In genomic region chr11:117116350-117117303, GRCm38 (mm10) we compare ENCODE assay signal across 8 mouse cellular contexts. TPM values are rescaled to one million over a fixed set of nuclear protein-coding genes. Genes with fewer than 3 reads are reported as not detected.
DNase-seq lines count a peak whose midpoint lies in the region; ATAC-seq and TF ChIP-seq lines count a peak whose summit lies in the region.

No protein-coding gene starts in this region.

- no peak for TF ChIP-seq EP300 in liver, embryonic 14.5 days (IDR thresholded peaks at IDR 0.05; ENCODE audit: low read depth)

- H3K36me3 ChIP-seq in neural tube, embryonic 11.5 days (ENCODE audit: control insufficient read depth, insufficient read depth, low read length) = no peaks in the 10 kb centered on the region; the same call in 1 of the 2 replicates
- peaks cover 11% of the 10 kb centered on the region for H3K36me3 ChIP-seq in forebrain, embryonic 13.5 days (ENCODE audit: poor library complexity, severe bottlenecking)
- H3K36me3 ChIP-seq in liver, embryonic 14.5 days (replicated peaks; ENCODE audit: control insufficient read depth, insufficient read depth, low read depth) = peaks cover 10% of the 10 kb centered on the region
- no peaks in the 10 kb centered on the region for H3K36me3 ChIP-seq in stomach, embryonic 16.5 days (ENCODE audit: control insufficient read depth, insufficient read depth, low read length)

- intact Hi-C loops in left cerebral cortex, postnatal 25 days (cut with DNase I) = loop anchor here (2.0 to 5.0 kb wide), 2 partner anchors 18 to 56 kb away; no protein-coding TSS in a partner anchor

- H3K27ac ChIP-seq in neural tube, embryonic 11.5 days (ENCODE audit: low read depth, low read length) = no peak overlapping the region
- H3K27ac ChIP-seq in forebrain, embryonic 13.5 days = peak overlapping the region; percentile 41
- H3K27ac ChIP-seq in liver, embryonic 14.5 days = peak overlapping the region; percentile 28
- peak overlapping the region; percentile 93 for H3K27ac ChIP-seq in stomach, embryonic 16.5 days (ENCODE audit: low read length)

- H3K4me3 ChIP-seq in neural tube, embryonic 11.5 days (ENCODE audit: low read depth, low read length) = peak overlapping the region; percentile 87
- peak overlapping the region; percentile 85 for H3K4me3 ChIP-seq in forebrain, embryonic 13.5 days
- peak overlapping the region; percentile 77 to 81 for H3K4me3 ChIP-seq in liver, embryonic 14.5 days (ENCODE audit: insufficient read depth in 1 of 2, low read depth in 2 of 2, low read length in 2 of 2)
- peak overlapping the region; percentile 90 for H3K4me3 ChIP-seq in stomach, embryonic 16.5 days (replicated peaks; ENCODE audit: low read length)

- no peaks in the 10 kb centered on the region for H3K27me3 ChIP-seq in neural tube, embryonic 11.5 days (ENCODE audit: control insufficient read depth, insufficient read depth, low read length)
- H3K27me3 ChIP-seq in forebrain, embryonic 13.5 days = no peaks in the 10 kb centered on the region
- no peaks in the 10 kb centered on the region for H3K27me3 ChIP-seq in liver, embryonic 14.5 days (ENCODE audit: control insufficient read depth, insufficient read depth, low read length)
- no peaks in the 10 kb centered on the region for H3K27me3 ChIP-seq in stomach, embryonic 16.5 days (ENCODE audit: control insufficient read depth, insufficient read depth, low read length)

- H3K9ac ChIP-seq in neural tube, embryonic 11.5 days (ENCODE audit: low read length) = no peak overlapping the region
- peak overlapping the region; percentile 89 for H3K9ac ChIP-seq in forebrain, embryonic 13.5 days
- peak overlapping the region; percentile 84 for H3K9ac ChIP-seq in liver, embryonic 14.5 days (replicated peaks)
- peak overlapping the region; percentile 90 for H3K9ac ChIP-seq in stomach, embryonic 16.5 days (ENCODE audit: low read length)

- no peak for TF ChIP-seq CTCF in liver, embryonic 14.5 days (IDR thresholded peaks at IDR 0.05; ENCODE audit: low read depth)

- no peaks in the 10 kb centered on the region for H3K9me3 ChIP-seq in neural tube, embryonic 11.5 days (ENCODE audit: control insufficient read depth, low read length)
- no peaks in the 10 kb centered on the region for H3K9me3 ChIP-seq in forebrain, embryonic 13.5 days (replicated peaks)
- H3K9me3 ChIP-seq in liver, embryonic 14.5 days (ENCODE audit: control insufficient read depth, low read length) = no peaks in the 10 kb centered on the region
- no peaks in the 10 kb centered on the region for H3K9me3 ChIP-seq in stomach, embryonic 16.5 days (replicated peaks; ENCODE audit: control insufficient read depth, low read length)

- ATAC-seq in neural tube, embryonic 11.5 days (ENCODE audit: insufficient read depth, low FRiP score, low TSS enrichment) = no peak
- ATAC-seq in forebrain, embryonic 13.5 days = no peak
- no peak for ATAC-seq in liver, embryonic 14.5 days (ENCODE audit: insufficient read depth)
- ATAC-seq in stomach, embryonic 16.5 days (ENCODE audit: insufficient read depth, low FRiP score) = no peak

- 42% methylated on average over 18 of the region's 18 CpGs for WGBS in neural tube, embryonic 11.5 days
- WGBS in forebrain, embryonic 13.5 days = 55% methylated on average over 18 of the region's 18 CpGs
- WGBS in liver, embryonic 14.5 days (ENCODE audit: insufficient replicate concordance) = 65% methylated on average over 18 of the region's 18 CpGs
- WGBS in stomach, embryonic 16.5 days = 31% methylated on average over 18 of the region's 18 CpGs

- no peak for DNase-seq in neural tube, embryonic 11.5 days (ENCODE audit: low spot score)
- DNase-seq in neural tube, embryonic 10.5 days (ENCODE audit: extremely low spot score, low spot score) = no peak
- no peak for DNase-seq in liver, embryonic 14.5 days (ENCODE audit: low read depth in 3 of 3, low spot score in 3 of 3)
- DNase-seq in urinary bladder, postnatal 10 days (ENCODE audit: low spot score) = no peak
- DNase-seq in adrenal gland, postnatal 14 days = no peak
- no peak for DNase-seq in left cerebral cortex, postnatal 25 days (ENCODE audit: low spot score in 2 of 2)

- H3K4me1 ChIP-seq in neural tube, embryonic 11.5 days (ENCODE audit: control insufficient read depth, insufficient read depth, low read length) = peaks cover 37% of the 10 kb centered on the region
- H3K4me1 ChIP-seq in forebrain, embryonic 13.5 days = peaks cover 66% of the 10 kb centered on the region
- H3K4me1 ChIP-seq in liver, embryonic 14.5 days (replicated peaks; ENCODE audit: control insufficient read depth in 2 of 2, insufficient read depth in 2 of 2, low read length in 1 of 2) = peaks cover 34 to 42% of the 10 kb centered on the region in 2 experiments
- peaks cover 63% of the 10 kb centered on the region for H3K4me1 ChIP-seq in stomach, embryonic 16.5 days (ENCODE audit: control insufficient read depth, insufficient read depth, low read length)

- H3K4me2 ChIP-seq in neural tube, embryonic 11.5 days (ENCODE audit: low read depth) = peak overlapping the region; percentile 65
- peak overlapping the region; percentile 79 for H3K4me2 ChIP-seq in forebrain, embryonic 13.5 days
- H3K4me2 ChIP-seq in liver, embryonic 14.5 days (ENCODE audit: low read depth) = peak overlapping the region; percentile 76
- H3K4me2 ChIP-seq in stomach, embryonic 16.5 days (ENCODE audit: low read depth, low read length) = peak overlapping the region; percentile 79

RNA-seq across cellular contexts. Expression of gene Sec14l1, which starts 1.7 kb away (rescaled TPM):
- 41.5 and 44.2 TPM in 2 replicates for polyA plus RNA-seq in neural tube, embryonic 11.5 days (2014; fragmentation: Nextera tagmentation; extraction: Ambion mirVana)
- polyA plus RNA-seq in forebrain, embryonic 13.5 days (2015; fragmentation: Nextera tagmentation; extraction: Ambion mirVana) = 60.3 and 62.1 TPM in 2 replicates
- 12.3 and 13.0 TPM in 2 replicates for polyA plus RNA-seq in liver, embryonic 14.5 days (2012; rRNA removed)
- 10.5 and 12.8 TPM in 2 replicates for polyA plus RNA-seq in liver, embryonic 14.5 days (2014; fragmentation: Nextera tagmentation; extraction: Ambion mirVana)
- polyA plus RNA-seq in stomach, embryonic 16.5 days (2015; fragmentation: Nextera tagmentation; extraction: Ambion mirVana) = 61.7 and 62.5 TPM in 2 replicates
- 119 TPM in 2 replicates for total RNA-seq in adrenal gland, postnatal 14 days (2021)
- total RNA-seq in left cerebral cortex, postnatal 25 days (2021) = 100 to 1,000 TPM; 174 to 208 TPM
